Mouse (Mus musculus): Measurements from ENCODE around the gene Rilp. TPM values are rescaled to one million over a fixed set of nuclear protein-coding genes. Genes with fewer than 3 reads are reported as not detected.

Gene Rilp
- total RNA-seq, 2 experiments from 2014 or later: 24.5 to 24.7 TPM

GRCm38 (mm10) chr11:75494296-75495049 lies 15.4 kb upstream of the Rilp start:
- no peak for DNase-seq

DNA sequence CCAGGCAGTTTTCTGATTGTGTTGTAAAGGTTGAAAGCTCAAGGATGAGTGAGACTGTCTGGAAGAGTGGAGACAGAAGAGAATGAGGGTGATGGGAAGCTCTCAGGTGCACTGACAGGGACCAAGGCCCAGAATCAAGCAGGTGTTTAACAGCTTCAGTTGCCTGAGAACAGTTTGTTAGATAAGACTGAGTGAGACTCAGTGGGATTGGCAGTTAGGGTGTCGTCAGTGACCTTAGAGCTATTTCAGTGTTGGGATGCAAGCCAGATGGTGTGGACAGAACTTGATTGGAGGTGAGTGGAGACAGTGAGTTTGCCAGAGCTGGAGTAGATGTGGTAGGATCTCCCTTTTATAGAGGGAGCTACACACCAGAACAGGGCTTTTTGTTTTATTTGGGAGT lies 11.8 kb upstream of the Rilp start:
- peak; percentile 43 for DNase-seq

DNA sequence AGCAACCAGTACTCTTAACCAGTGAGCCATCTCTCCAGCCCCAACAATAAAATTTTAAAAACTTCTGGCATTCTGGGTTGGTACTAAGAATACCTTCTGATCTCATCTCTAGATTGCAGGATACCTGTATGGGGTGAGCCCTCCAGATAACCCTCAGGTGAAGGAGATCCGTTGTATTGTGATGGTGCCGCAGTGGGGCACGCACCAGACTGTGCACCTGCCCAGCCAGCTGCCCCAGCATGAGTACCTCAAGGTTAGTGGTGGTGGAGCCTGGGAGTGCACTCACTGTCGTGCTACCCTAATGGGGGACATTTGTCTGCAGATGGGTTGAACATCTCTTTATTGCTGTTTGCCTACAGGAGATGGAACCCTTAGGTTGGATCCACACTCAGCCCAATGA lies 1.7 kb upstream of the Rilp start:
- no peak for DNase-seq

- DNase-seq: no peak
Measured at GRCm38 (mm10) chr11:75508904-75509303, 990 bp upstream of the Rilp start.

- DNase-seq: peak; percentile 99
Measured at GRCm38 (mm10) chr11:75510627-75510993, 716 bp downstream of the Rilp start.

DNA sequence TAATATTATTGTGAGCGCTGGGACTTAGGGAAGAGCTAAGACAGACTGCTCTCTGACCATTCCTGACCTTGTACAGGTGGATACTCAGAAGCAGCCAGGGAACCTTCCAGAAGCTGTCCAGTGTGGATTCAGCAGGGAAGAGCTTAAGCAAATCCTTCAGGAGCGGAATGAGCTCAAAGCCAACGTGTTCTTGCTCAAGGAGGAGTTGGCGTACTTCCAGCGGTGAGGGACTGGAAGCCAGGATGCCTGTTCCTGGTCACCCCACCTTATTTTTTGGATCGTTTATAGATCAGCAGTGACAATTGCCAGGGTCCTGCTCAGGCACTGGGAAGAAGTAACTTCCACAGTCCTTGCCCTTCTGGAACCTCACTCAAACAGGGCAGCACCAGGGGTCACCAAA lies 1.3 kb downstream of the Rilp start:
- DNase-seq: peak; percentile 61

DNA sequence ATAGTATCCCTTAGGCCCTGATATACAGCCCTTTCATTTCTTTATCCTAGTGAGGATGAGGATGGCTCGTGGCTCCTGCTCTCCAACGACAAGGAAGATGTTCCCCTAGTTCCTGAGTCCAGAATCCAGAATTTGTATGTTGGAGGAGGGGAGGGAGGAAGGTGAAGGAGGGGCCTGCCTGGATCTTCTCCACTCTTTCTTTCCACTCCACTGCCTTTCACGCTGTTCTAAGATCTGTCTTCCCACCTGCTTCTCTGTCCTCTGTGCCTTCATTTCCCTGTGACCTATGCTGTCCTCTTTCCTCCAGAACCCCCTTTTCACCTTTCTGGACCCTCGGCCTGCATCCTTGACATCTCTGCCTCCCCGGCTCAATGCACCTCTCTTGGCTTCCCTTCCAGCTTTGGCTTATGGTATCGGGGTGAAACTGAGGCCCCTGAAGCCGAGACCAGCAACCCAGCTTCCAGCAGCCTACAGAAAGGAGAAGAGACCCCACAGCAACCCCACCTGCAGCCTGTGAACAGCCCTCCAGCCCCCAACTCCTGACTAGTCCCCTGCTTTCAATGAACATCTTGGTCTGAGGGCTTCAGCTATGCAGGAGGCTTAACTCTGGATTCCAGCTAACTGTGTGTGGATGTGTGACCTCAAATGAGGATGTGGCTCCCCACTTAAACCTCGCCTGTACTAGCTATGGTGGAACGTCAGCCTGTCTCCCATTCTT lies 2.6 kb downstream of the Rilp start:
- DNase-seq: no peak

DNA sequence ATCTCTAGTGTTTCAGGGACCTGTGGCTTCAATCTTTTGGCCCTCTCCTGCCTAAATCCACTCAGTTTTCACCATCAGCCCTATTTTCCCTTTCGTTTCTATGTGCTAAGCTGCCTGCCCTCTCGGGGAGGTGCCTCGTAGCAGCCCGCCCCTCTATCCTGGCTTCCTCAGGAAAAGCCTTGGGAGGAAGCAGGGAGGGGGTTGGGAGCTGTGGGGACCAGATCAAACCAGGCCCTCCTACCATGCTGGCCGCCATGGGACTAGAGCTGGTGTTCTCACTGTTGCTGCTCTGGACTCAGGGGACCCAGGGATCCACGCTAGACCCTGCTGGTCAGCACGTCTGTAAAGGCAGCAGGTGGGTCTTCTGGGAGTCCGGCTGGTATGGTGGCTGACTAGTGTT lies 3.4 kb downstream of the Rilp start, which contains the start of gene Scarf1:
Scarf1 (plus strand) TSS at position 205 of the 400 bp plus-strand sequence.
- DNase-seq: peak; percentile 75

- DNase-seq: no peak
Measured at GRCm38 (mm10) chr11:75515186-75515585, 5.3 kb downstream of the Rilp start.

- DNase-seq: no peak
Measured at GRCm38 (mm10) chr11:75519834-75520633, 10.1 kb downstream of the Rilp start.

- DNase-seq: no peak
Measured at GRCm38 (mm10) chr11:75521609-75522008, 11.7 kb downstream of the Rilp start.

DNA sequence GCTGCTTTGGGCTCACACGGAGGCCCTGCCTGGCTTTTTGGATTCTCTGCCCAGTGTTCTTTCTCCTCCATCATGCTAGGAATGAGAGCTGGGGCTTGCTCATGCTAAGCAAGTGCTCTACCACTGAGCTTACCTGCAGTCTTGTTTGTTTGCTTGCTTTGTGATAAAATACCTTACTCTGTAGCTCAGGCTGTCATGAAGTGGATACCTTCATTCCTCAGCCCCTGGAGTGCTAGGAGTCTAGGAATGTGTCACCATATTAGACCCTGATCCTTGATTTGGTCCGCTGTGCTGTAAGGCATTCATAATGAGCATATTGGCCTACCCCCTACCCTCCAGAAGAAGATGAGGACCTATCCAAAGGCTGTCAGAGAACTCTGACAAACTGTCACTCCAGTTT lies 12.9 kb downstream of the Rilp start:
- DNase-seq: no peak

DNA sequence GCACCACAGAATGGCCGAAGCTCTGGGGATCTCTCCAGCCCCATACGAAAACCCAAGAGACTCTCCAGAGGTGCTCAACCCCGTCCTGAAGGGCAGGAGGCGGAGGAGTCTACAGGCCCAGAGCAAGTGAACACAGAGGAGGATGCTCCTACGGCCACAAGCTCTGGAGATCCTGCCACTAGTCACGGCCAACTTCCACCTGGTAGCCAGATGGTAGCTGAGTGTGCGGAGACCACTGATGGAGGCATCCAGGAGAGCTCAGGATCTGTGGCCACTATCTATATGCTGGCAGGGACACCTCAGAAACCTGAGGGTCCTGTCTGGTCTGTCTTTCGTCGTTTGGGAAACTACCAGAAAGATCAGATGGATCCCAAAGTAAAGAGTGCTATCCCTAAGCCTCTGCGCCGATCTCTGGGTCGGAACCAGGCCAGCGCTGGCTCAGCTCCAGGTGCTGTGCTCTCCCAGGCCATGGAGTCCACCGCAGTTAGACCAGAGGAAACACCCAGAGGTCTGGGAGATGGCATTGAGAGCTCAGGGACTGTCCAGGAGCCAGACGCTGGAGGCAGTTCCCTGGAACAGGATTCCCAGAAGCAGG lies 15.7 kb downstream of the Rilp start:
- DNase-seq: no peak

DNA sequence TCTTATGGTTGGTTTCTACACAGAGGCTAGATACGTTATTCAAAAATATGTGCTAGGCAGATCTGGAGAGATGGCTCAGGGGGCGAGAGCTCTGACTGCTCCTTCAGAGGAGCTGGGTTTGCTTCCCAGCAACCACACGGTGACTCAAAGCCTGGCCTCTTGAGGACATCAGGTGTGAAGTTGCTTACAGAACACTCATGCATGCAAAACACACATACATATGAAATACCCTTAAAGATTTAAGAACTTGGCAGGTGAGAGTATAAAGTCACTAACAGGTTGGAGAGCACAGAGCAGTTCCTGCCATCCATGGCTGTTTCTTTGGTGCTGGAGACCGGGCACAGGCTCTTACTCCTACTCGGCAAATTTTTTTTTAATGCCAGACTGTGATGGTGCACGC lies 17.0 kb downstream of the Rilp start:
- no peak for DNase-seq

GRCm38 (mm10) chr11:75529771-75530170 lies 19.9 kb downstream of the Rilp start:
- no peak for DNase-seq

DNA sequence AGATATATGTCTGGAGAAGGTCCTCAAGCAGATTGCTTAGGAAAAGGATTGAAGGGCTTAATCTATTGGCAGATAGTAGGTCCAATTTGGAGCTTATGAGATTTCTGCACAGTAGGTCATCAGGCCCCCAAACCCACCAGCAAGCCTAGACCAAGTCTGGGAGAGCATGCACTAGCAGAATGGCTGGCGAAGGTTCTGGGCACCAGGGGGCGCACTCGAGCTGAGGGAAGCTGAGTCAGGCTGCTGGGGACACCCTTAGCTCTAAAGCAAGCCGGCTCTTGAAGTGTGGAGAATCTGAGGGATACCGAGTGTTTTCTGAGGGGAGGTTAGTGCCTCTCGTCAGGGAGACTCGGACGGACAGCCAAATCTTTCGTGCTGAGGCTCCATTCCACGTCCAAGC lies 20.4 kb downstream of the Rilp start:
- peak; percentile 99 for DNase-seq

GRCm38 (mm10) chr11:75530845-75531373 lies 21.0 kb downstream of the Rilp start:
- DNase-seq: no peak

DNA sequence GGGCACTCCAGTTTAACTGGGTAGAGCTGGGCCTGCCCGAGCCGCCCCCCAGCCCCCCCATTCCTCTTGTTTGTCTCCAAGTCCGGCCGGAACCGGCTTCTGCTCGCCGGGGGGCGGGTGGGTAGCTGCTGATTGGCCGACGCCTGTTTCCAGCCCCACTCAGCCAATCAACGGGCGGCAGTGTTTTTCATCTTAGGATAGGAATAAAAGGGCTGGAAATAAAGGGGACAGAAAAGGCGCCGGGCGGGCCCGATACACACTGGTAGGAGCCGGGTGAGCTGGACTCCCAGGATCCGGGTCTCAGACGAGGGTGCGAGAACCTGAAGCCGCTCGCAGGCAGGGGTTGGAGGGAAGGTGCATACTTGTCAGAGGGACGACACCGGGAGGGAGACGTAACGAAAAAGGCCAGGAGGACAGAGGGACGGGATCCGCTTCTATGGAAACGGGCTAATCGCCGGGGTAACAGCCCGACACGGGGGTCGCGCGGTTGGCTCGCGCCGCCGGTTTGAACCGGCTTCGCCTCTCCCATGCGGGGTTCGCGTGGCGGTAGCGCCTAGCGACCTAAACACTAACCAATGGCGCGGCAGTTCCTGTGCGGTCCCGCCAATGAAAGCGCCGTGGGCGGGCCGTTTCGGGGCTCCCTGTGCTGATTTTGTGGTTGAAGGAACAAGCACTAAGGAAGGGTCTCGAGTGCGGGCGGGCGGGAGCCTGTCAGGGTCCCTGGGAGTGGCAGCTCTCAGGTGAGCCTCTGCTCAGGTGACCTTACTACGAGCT lies 21.8 kb downstream of the Rilp start, which contains the start of gene Slc43a2:
Slc43a2 (plus strand) TSS at position 226 of the 774 bp plus-strand sequence.
- DNase-seq: peak; percentile 93

GRCm38 (mm10) chr11:75532340-75533277 lies 22.7 kb downstream of the Rilp start:
- no peak for DNase-seq

DNA sequence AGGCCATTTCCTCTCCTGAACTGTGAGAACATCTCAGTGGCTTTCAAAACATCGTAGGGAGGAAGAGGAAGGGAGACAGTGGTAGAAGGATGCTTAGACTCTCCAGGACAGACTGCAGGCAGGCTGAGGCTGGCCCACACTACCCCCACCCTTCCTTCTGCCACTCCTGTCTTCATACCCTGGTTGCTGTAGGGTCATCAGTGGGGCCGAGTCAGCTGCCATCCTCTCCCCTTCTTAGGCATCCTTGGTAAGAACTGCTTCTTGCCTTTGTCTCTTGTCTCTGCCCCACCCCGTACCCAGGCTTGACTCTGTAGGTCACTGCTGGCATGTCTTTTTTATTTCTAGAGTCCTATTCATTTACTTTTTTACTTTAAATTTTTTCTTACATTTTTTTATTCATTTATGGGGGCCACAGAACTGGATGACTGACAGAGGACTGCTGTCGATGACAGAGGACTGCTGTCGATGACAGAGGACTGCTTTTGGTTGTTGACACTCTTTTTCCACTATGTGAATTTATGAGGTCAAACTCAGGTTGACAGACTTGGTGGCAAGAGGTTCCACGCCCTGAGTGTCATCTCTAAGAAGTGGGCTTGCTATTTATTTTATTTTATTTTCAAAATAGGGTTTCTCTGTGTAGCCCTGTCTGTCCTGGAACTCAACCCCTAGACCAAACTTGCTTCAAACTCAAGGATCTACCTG lies 23.6 kb downstream of the Rilp start:
- DNase-seq: no peak
